Mouse (Mus musculus) A20 (cell line): ENCODE measurements around the gene Prpf4b.
"Not testable (repeated sequence)": the region's sequence is repeated elsewhere in the genome, so short reads cannot be mapped to it uniquely, and the experiment has no call there.

Source experiments
- DNase-seq: peaks from one replicate; pipeline ENCODE4 v3.0.0-alpha.2; 2011; ENCODE audit warnings: low read depth, low spot score

Prpf4b gene

GRCm38 (mm10) chr13:34875166-34875710 is at the start of gene Prpf4b:
Gene Prpf4b (plus strand): TSS chr13:34875302.
- peak; percentile 95 for DNase-seq

- no peak for DNase-seq
These were observed 48.1 kb upstream of the Prpf4b start for GRCm38 (mm10) chr13:34826760-34827690.

GRCm38 (mm10) chr13:34827988-34828882 is 46.9 kb upstream of the Prpf4b start:
- DNase-seq = no peak

- DNase-seq = no peak
These were observed 32.3 kb upstream of the Prpf4b start for GRCm38 (mm10) chr13:34842851-34843250.

GRCm38 (mm10) chr13:34850759-34851158 is 24.3 kb upstream of the Prpf4b start:
- no peak for DNase-seq

- DNase-seq = no peak
These were observed 23.8 kb upstream of the Prpf4b start for GRCm38 (mm10) chr13:34851191-34851784.

- DNase-seq = peak; percentile 58
These were observed 17.6 kb upstream of the Prpf4b start for GRCm38 (mm10) chr13:34857526-34857925.

GRCm38 (mm10) chr13:34859406-34859805 is 15.7 kb upstream of the Prpf4b start:
- no peak for DNase-seq

GRCm38 (mm10) chr13:34861166-34861565 is 13.9 kb upstream of the Prpf4b start:
- DNase-seq = peak; percentile 79

- peak; percentile 74 for DNase-seq
These were observed 10.5 kb upstream of the Prpf4b start for GRCm38 (mm10) chr13:34864420-34865169.

- peak; percentile 98 for DNase-seq
These were observed 1.1 kb upstream of the Prpf4b start for GRCm38 (mm10) chr13:34873801-34874681.

- not testable (repeated sequence) for DNase-seq
These were observed 366 bp upstream of the Prpf4b start for GRCm38 (mm10) chr13:34874736-34875135.

- DNase-seq = peak; percentile 82
These were observed 791 bp downstream of the Prpf4b start for GRCm38 (mm10) chr13:34875741-34876445.

GRCm38 (mm10) chr13:34876481-34876880 is 1.4 kb downstream of the Prpf4b start:
- peak; percentile 19 for DNase-seq

- DNase-seq = no peak
These were observed 17.8 kb downstream of the Prpf4b start for GRCm38 (mm10) chr13:34892871-34893270.

- peak; percentile 11 for DNase-seq
These were observed 39.5 kb downstream of the Prpf4b start for GRCm38 (mm10) chr13:34914614-34915013.

GRCm38 (mm10) chr13:34916520-34917167 is 41.5 kb downstream of the Prpf4b start:
- no peak for DNase-seq

GRCm38 (mm10) chr13:34924210-34924609 is 49.1 kb downstream of the Prpf4b start, which contains the start of the genes Fam217a and 4933417A18Rik:
Gene Fam217a (minus strand): TSS chr13:34924310.
Gene 4933417A18Rik (plus strand): TSS chr13:34924409.
- no peak for DNase-seq
